Mouse (Mus musculus): Measurements from ENCODE around the gene Nat8f2. TPM values are rescaled to one million over a fixed set of nuclear protein-coding genes. Genes with fewer than 3 reads are reported as not detected.
"Not testable (repeated sequence)": the region's sequence is repeated elsewhere in the genome, so short reads cannot be mapped to it uniquely, and the experiment has no call there.

Gene Nat8f2
- polyA plus RNA-seq, 1 experiment from 2014 or later: not detected

- H3K27me3 ChIP-seq (ENCODE audit: control insufficient read depth, insufficient read depth, low read length): no peaks in the 10 kb centered on the region
- 64% methylated on average over 8 of the region's 8 CpGs for WGBS
- no peak overlapping the region for H3K9ac ChIP-seq (replicated peaks; ENCODE audit: low read depth, low read length)
- no peaks in the 10 kb centered on the region for H3K4me1 ChIP-seq (ENCODE audit: control insufficient read depth, insufficient read depth, low read length)
- H3K4me3 ChIP-seq (ENCODE audit: low read depth, low read length): no peak overlapping the region
- no peak overlapping the region for H3K27ac ChIP-seq (ENCODE audit: low read length)
- H3K4me2 ChIP-seq (replicated peaks; ENCODE audit: low read depth, low read length): no peak overlapping the region
- H3K36me3 ChIP-seq (ENCODE audit: control insufficient read depth, insufficient read depth, low read length): no peaks in the 10 kb centered on the region
- ATAC-seq (ENCODE audit: insufficient number of reproducible peaks, insufficient read depth, low FRiP score, low read depth): no peak
- no peaks in the 10 kb centered on the region for H3K9me3 ChIP-seq (ENCODE audit: control insufficient read depth, low read depth, low read length)
Measured at GRCm38 (mm10) chr6:85838674-85839073, 30.3 kb downstream of the Nat8f2 start.

- not testable (repeated sequence) for H3K27ac ChIP-seq (ENCODE audit: low read length); H3K4me2 ChIP-seq (replicated peaks; ENCODE audit: low read depth, low read length); H3K27me3 ChIP-seq (ENCODE audit: control insufficient read depth, insufficient read depth, low read length); H3K36me3 ChIP-seq (ENCODE audit: control insufficient read depth, insufficient read depth, low read length); H3K4me3 ChIP-seq (ENCODE audit: low read depth, low read length); H3K9me3 ChIP-seq (ENCODE audit: control insufficient read depth, low read depth, low read length); H3K9ac ChIP-seq (replicated peaks; ENCODE audit: low read depth, low read length); H3K4me1 ChIP-seq (ENCODE audit: control insufficient read depth, insufficient read depth, low read length)
- ATAC-seq (ENCODE audit: insufficient number of reproducible peaks, insufficient read depth, low FRiP score, low read depth): peak; percentile 83
- WGBS: 11% methylated on average over 12 of the region's 12 CpGs
Measured at GRCm38 (mm10) chr6:85837307-85837706, 31.7 kb downstream of the Nat8f2 start.

- H3K9ac ChIP-seq (replicated peaks; ENCODE audit: low read depth, low read length); ATAC-seq (ENCODE audit: insufficient number of reproducible peaks, insufficient read depth, low FRiP score, low read depth); H3K36me3 ChIP-seq (ENCODE audit: control insufficient read depth, insufficient read depth, low read length); H3K4me1 ChIP-seq (ENCODE audit: control insufficient read depth, insufficient read depth, low read length); H3K9me3 ChIP-seq (ENCODE audit: control insufficient read depth, low read depth, low read length); H3K4me3 ChIP-seq (ENCODE audit: low read depth, low read length); H3K27me3 ChIP-seq (ENCODE audit: control insufficient read depth, insufficient read depth, low read length); H3K4me2 ChIP-seq (replicated peaks; ENCODE audit: low read depth, low read length); H3K27ac ChIP-seq (ENCODE audit: low read length): not testable (repeated sequence)
- 17% methylated on average over 8 of the region's 9 CpGs for WGBS
Measured at GRCm38 (mm10) chr6:85836827-85837226, 32.1 kb downstream of the Nat8f2 start.

- not testable (repeated sequence) for H3K9me3 ChIP-seq (ENCODE audit: control insufficient read depth, low read depth, low read length); ATAC-seq (ENCODE audit: insufficient number of reproducible peaks, insufficient read depth, low FRiP score, low read depth); H3K9ac ChIP-seq (replicated peaks; ENCODE audit: low read depth, low read length); H3K4me1 ChIP-seq (ENCODE audit: control insufficient read depth, insufficient read depth, low read length); H3K4me2 ChIP-seq (replicated peaks; ENCODE audit: low read depth, low read length); H3K27me3 ChIP-seq (ENCODE audit: control insufficient read depth, insufficient read depth, low read length); H3K36me3 ChIP-seq (ENCODE audit: control insufficient read depth, insufficient read depth, low read length); H3K4me3 ChIP-seq (ENCODE audit: low read depth, low read length); H3K27ac ChIP-seq (ENCODE audit: low read length)
- 89% methylated on average over 5 of the region's 5 CpGs for WGBS
Measured at GRCm38 (mm10) chr6:85836098-85836497, 32.9 kb downstream of the Nat8f2 start.

GRCm38 (mm10) chr6:85835104-85835503 is 33.9 kb downstream of the Nat8f2 start:
- 57% methylated on average over 1 of the region's 2 CpGs for WGBS
- not testable (repeated sequence) for H3K4me2 ChIP-seq (replicated peaks; ENCODE audit: low read depth, low read length); H3K27ac ChIP-seq (ENCODE audit: low read length); H3K4me1 ChIP-seq (ENCODE audit: control insufficient read depth, insufficient read depth, low read length); H3K27me3 ChIP-seq (ENCODE audit: control insufficient read depth, insufficient read depth, low read length); ATAC-seq (ENCODE audit: insufficient number of reproducible peaks, insufficient read depth, low FRiP score, low read depth); H3K9ac ChIP-seq (replicated peaks; ENCODE audit: low read depth, low read length); H3K9me3 ChIP-seq (ENCODE audit: control insufficient read depth, low read depth, low read length); H3K4me3 ChIP-seq (ENCODE audit: low read depth, low read length); H3K36me3 ChIP-seq (ENCODE audit: control insufficient read depth, insufficient read depth, low read length)

- not testable (repeated sequence) for H3K4me3 ChIP-seq (ENCODE audit: low read depth, low read length); H3K36me3 ChIP-seq (ENCODE audit: control insufficient read depth, insufficient read depth, low read length); H3K9ac ChIP-seq (replicated peaks; ENCODE audit: low read depth, low read length); H3K27ac ChIP-seq (ENCODE audit: low read length); H3K9me3 ChIP-seq (ENCODE audit: control insufficient read depth, low read depth, low read length); ATAC-seq (ENCODE audit: insufficient number of reproducible peaks, insufficient read depth, low FRiP score, low read depth); H3K27me3 ChIP-seq (ENCODE audit: control insufficient read depth, insufficient read depth, low read length); H3K4me1 ChIP-seq (ENCODE audit: control insufficient read depth, insufficient read depth, low read length); H3K4me2 ChIP-seq (replicated peaks; ENCODE audit: low read depth, low read length)
Measured at GRCm38 (mm10) chr6:85834504-85835100, 34.4 kb downstream of the Nat8f2 start.

- Histone ChIP-seq H3K4me2 (replicated peaks; ENCODE audit: low read depth, low read length) (no peak within 1 kb of the TSS), H3K36me3 (ENCODE audit: control insufficient read depth, insufficient read depth, low read length) (no peaks in the 10 kb centered on the region)
- ATAC-seq (ENCODE audit: insufficient number of reproducible peaks, insufficient read depth, low FRiP score, low read depth): no peak
Measured at GRCm38 (mm10) chr6:85831796-85832321, 37.1 kb downstream of the Nat8f2 start, which contains the start of gene Nat8. Gene Nat8 (minus strand): TSS chr6:85832082.

GRCm38 (mm10) chr6:85829462-85829861 is 39.5 kb downstream of the Nat8f2 start:
- no peaks in the 10 kb centered on the region for H3K27me3 ChIP-seq (ENCODE audit: control insufficient read depth, insufficient read depth, low read length)
- no peaks in the 10 kb centered on the region for H3K36me3 ChIP-seq (ENCODE audit: control insufficient read depth, insufficient read depth, low read length)
- WGBS: 62% methylated on average over 1 of the region's 1 CpGs
- no peak overlapping the region for H3K27ac ChIP-seq (ENCODE audit: low read length)
- no peaks in the 10 kb centered on the region for H3K4me1 ChIP-seq (ENCODE audit: control insufficient read depth, insufficient read depth, low read length)
- H3K9me3 ChIP-seq (ENCODE audit: control insufficient read depth, low read depth, low read length): no peaks in the 10 kb centered on the region
- H3K9ac ChIP-seq (replicated peaks; ENCODE audit: low read depth, low read length): no peak overlapping the region
- H3K4me3 ChIP-seq (ENCODE audit: low read depth, low read length): no peak overlapping the region
- no peak for ATAC-seq (ENCODE audit: insufficient number of reproducible peaks, insufficient read depth, low FRiP score, low read depth)
- H3K4me2 ChIP-seq (replicated peaks; ENCODE audit: low read depth, low read length): no peak overlapping the region

More at GRCm38 (mm10) chr6:85831796-85832321, 37.1 kb downstream of the Nat8f2 start, which contains the start of gene Nat8:
- Histone ChIP-seq H3K4me3 (ENCODE audit: low read depth, low read length) (no peak within 1 kb of the TSS), H3K9me3 (ENCODE audit: control insufficient read depth, low read depth, low read length) (no peaks in the 10 kb centered on the region), H3K4me1 (ENCODE audit: control insufficient read depth, insufficient read depth, low read length) (no peaks in the 10 kb centered on the region), H3K27me3 (ENCODE audit: control insufficient read depth, insufficient read depth, low read length) (no peaks in the 10 kb centered on the region), H3K27ac (ENCODE audit: low read length) (no peak within 1 kb of the TSS), H3K9ac (replicated peaks; ENCODE audit: low read depth, low read length) (no peak within 1 kb of the TSS)
- WGBS: 58% methylated on average over 7 of the region's 7 CpGs

- ATAC-seq (ENCODE audit: insufficient number of reproducible peaks, insufficient read depth, low FRiP score, low read depth): no peak
- H3K9me3 ChIP-seq (ENCODE audit: control insufficient read depth, low read depth, low read length): no peaks in the 10 kb centered on the region
- no peaks in the 10 kb centered on the region for H3K36me3 ChIP-seq (ENCODE audit: control insufficient read depth, insufficient read depth, low read length)
- 86% methylated on average over 2 of the region's 2 CpGs for WGBS
- no peak overlapping the region for H3K9ac ChIP-seq (replicated peaks; ENCODE audit: low read depth, low read length)
- no peak overlapping the region for H3K4me2 ChIP-seq (replicated peaks; ENCODE audit: low read depth, low read length)
- no peak overlapping the region for H3K27ac ChIP-seq (ENCODE audit: low read length)
- H3K4me3 ChIP-seq (ENCODE audit: low read depth, low read length): no peak overlapping the region
- no peaks in the 10 kb centered on the region for H3K27me3 ChIP-seq (ENCODE audit: control insufficient read depth, insufficient read depth, low read length)
- no peaks in the 10 kb centered on the region for H3K4me1 ChIP-seq (ENCODE audit: control insufficient read depth, insufficient read depth, low read length)
Measured at GRCm38 (mm10) chr6:85825886-85826285, 43.1 kb downstream of the Nat8f2 start.
